Mouse (Mus musculus) ES-E14 (cell line): Measurements from ENCODE around the gene Fam186b.

Source experiments
- CHD2 ChIP-seq: IDR thresholded peaks from 2 replicates; pipeline ENCODE4 v1.6.1; 2014; ENCODE audit warnings: mild to moderate bottlenecking, low read depth, low read length, inconsistent platforms
- HCFC1 ChIP-seq: IDR thresholded peaks from 2 replicates; pipeline ENCODE4 v1.6.1; 2012; ENCODE audit warnings: low read length, inconsistent platforms, borderline replicate concordance; ENCODE audit not compliant: insufficient read depth
- ZC3H11A ChIP-seq: IDR thresholded peaks from 2 replicates; pipeline ENCODE4 v1.6.1; 2012; ENCODE audit warnings: low read depth, mild to moderate bottlenecking, inconsistent platforms, low read length, borderline replicate concordance
- ZNF384 ChIP-seq: IDR thresholded peaks from 2 replicates; pipeline ENCODE4 v1.6.1; 2012; ENCODE audit warnings: low read depth, low read length, inconsistent platforms

DNA sequence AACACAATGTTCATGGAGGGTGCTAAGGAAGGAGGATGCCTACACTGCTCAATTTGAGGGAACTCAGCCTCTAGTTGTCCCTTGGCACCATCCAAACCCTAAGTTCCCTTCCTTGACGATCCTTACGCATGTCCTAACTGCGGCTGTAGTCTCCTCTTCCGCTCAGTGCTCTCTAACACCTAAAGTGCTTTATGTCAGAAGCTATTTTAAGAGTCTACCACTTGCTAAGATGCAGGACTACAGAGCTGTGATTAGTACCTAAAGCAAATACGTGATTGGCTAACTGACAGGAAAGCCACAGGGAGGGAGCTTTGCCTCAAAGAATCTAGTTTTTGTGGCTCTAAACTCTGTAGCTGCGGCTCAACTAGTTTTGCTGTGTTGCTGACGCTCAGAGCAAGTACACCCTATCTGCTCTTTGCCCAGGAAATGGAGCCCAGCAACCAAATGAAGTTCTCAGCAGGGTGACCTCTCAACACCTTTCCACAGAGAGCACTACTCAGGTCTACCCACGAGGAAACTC is 40.2 kb upstream of the Fam186b start:
- TF ChIP-seq HCFC1 (no peak), ZNF384 (no peak), ZC3H11A (no peak), CHD2 (no peak)
